Mouse (Mus musculus) mesoderm, embryonic 11.5 days (tissue): ENCODE measurements at regions not wholly inside any gene's neighbourhood (a gene's known extent, or its start where the extent isn't known, plus 50 kb on each side); places are given as distances from the start of the nearest gene placed in this dataset.

Source experiments
- DNase-seq: peaks from one replicate; pipeline ENCODE4 v3.0.0-alpha.2; 2012; ENCODE audit warnings: low read depth, low spot score

DNA sequence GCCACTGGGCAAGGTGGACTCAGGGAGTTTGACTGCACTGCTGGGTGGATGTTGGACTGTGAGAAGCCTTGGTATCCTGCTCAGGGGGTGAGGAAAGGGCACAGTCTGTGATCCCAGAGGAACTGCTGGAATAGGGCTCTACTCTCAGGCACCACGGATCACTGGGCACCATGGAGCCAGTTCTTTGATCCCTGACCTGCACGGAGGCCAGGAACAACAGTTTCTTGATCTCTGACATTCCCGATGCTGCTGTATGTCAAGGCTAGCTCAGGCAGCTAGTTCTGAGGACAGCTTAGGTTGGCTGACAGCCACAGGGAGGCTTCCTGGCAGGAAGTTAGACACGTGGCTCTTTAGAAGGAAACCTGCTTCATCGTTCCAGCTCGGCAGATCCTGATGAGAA lies 289.5 kb upstream of the Slit2 start:
- no peak for DNase-seq

GRCm38 (mm10) chr5:47693921-47694320 lies 289.0 kb upstream of the Slit2 start:
- no peak for DNase-seq

DNA sequence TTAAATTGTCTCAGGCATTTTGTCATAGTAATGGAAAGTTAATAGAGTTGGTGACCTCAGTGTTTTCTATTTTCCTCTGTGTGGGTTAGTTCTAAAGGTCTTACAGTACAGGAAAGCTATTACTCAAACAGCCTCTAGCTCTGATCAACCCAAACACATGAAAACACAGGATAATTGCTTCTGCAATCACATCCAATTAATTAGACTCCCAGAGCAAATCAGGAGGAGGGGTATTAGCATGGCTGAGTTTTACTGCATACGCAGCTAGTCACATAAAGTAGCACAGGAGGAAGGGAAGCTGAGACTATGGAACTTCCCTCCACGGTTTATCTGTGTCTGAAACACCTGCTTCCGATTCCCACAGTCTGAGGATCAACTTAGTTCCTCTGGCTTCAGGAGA lies 288.3 kb upstream of the Slit2 start:
- DNase-seq = no peak

DNA sequence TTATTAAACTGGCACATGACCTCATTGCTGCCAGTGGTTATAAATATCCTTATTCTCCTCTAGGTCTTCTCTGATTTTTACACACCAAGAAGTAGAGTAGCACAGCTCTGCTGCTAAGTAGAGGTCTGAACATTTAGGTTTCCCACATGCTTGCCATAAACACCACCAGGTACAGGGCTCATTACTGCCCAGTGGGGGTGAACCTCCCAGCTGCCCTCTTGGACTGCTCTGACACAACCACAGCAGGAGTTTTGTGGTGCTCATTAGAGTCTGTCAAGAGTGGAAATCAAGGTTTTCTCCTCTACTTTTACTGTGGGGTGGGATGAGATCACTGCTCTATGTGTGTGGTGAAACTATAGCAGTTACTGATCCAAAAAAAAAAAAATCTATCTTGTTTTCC lies 271.4 kb upstream of the Slit2 start:
- no peak for DNase-seq

DNA sequence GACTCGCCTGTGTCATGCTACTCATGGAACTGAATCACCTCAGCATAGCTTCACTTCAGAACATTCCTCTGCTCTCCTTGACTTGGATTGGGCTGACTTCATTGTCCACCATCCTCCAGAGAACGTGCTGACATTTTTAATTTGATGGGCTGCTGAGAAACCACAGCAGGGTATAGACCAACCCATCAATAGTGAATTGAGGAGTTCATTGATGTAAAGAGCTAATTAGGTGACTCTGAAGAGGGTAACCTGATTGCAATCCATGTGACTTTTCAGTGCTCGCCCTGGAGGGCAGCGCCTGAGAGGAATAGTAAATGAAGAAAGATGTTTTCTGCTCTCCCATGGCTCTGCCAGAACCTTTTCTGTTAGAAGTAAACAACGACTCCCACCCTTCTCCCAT lies 268.6 kb upstream of the Slit2 start:
- no peak for DNase-seq

- DNase-seq = no peak
Observed at GRCm38 (mm10) chr5:47724911-47725310, 258.0 kb upstream of the Slit2 start.

GRCm38 (mm10) chr5:47742727-47743126 lies 240.2 kb upstream of the Slit2 start:
- no peak for DNase-seq

- no peak for DNase-seq
Observed at GRCm38 (mm10) chr5:47745177-47745576, 237.8 kb upstream of the Slit2 start.

DNA sequence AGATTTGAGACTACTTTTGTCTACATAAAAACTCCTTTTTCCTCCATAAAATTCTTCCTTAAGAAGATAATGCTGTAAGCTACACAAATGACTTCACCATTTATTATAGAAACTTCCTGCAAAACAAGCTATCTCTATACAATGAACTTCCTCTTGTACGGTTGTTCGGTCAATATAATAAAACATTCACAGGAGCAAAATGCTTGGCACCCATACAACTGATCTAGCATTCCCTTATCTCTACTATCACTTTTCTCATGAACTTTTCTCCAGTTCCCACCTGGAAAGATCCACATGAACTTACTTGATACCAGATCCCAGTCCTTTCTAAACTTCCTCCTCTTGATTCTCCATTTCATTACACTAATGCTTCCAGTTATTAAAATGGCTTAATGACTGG lies 231.0 kb upstream of the Slit2 start:
- DNase-seq = no peak

DNA sequence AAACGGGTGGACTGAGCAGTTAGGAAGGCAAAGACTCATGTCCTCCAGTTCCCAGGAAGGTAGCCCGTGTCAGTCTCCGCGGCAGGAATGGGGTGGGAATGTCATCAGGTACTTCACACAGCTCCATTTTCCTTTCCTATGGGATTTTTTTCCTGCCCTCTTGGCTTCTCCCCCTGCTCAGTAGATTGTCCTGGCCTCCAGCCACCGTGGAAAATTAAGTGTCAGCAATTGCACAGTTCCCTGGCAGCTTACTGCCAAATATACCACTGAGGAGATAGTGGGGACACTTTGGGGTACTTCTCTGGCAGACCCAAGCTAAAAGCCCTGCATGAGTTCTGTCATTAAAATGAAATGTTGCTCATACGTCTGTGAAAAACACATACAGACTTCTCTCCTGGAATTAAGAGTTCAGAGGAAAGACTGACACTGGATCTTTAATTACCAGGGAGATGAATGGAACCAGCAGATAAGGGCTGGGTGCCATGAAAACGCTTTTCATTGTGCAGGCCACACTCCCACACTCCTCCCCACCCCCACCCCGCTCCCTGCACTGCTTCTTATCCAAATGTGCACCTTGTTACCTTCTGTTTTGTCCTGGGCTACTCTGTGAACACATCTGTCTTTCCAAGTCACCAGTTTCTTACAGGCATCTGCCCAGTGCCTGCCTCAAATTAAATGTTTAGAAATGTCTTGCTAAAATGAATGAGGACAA lies 210.1 kb upstream of the Slit2 start:
- DNase-seq = no peak

DNA sequence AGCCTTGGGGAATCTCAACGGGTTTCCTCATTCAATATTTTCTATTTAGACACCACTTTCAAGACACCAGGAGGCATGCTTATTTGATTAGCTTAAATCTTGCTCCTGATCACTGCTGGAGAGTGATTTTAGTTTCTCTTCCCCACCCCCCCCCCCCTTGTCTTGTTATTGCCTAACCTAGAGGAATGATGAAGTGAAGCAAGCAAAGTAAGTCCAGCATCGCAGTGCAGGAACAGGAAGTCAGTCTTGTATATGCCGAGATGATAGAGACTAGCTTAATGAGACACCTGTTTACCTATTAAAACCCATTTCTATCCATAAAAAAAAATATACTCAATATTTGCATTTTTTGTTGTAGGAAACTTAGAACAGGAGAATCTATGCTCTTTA lies 209.6 kb upstream of the Slit2 start:
- DNase-seq = peak; percentile 10

- DNase-seq = no peak
Observed at GRCm38 (mm10) chr5:47780861-47781260, 202.1 kb upstream of the Slit2 start.

GRCm38 (mm10) chr5:47781608-47782007 lies 201.3 kb upstream of the Slit2 start:
- no peak for DNase-seq

- no peak for DNase-seq
Observed at GRCm38 (mm10) chr5:47794639-47795272, 188.2 kb upstream of the Slit2 start.

DNA sequence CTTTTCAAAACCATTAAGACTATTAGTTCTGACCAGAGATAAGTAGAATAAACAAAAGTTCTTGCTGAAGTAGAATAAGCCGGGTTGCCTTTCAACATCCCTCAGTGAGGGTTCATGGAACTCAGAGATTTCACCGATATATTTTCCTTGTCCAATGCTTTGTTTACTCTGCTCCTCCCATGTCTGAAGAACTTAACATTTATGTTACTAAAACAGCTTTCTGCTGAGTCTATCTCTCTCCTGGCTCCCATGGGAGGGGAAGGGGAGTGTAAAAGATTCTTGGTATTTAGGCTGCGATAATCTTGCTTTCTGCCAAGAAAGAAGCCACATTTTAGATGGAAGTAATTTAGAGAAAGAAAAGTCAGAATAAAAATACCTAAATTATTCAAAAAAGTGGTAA lies 187.7 kb upstream of the Slit2 start:
- no peak for DNase-seq

GRCm38 (mm10) chr5:47820936-47821335 lies 162.0 kb upstream of the Slit2 start:
- no peak for DNase-seq

DNA sequence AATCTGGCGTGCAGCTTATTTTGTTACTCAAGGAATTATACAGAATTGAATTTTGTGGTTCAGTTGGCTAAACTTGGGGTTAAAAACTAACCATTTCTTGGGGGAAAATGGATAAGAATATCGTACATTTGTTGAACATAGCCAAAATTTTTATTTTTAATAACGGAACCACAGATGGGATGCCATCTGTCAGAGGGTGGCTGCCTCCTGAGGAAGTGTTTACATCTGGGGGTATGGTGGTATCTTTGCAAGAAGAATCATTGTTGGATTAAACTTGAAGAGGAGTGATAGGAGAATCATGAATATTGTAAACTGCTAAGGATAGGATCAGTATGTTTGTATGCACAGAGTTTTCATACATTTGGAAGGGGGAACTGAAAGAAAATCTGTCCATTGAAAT lies 144.9 kb upstream of the Slit2 start:
- DNase-seq = no peak

- no peak for DNase-seq
Observed at GRCm38 (mm10) chr5:47869701-47870100, 113.2 kb upstream of the Slit2 start.
